Mouse (Mus musculus) C2C12 (cell line): ENCODE results near the gene Gm3183. TPM values are rescaled to one million over a fixed set of nuclear protein-coding genes. Genes with fewer than 3 reads are reported as not detected.
"Not testable (repeated sequence)": the region's sequence is repeated elsewhere in the genome, so short reads cannot be mapped to it uniquely, and the experiment has no call there.

Experiments used
- H3K27me3 ChIP-seq: one replicate; pipeline ENCODE4 v1.6.1; 2011; ENCODE audit not compliant: control insufficient read depth, insufficient read depth, insufficient read length
- H3K36me3 ChIP-seq: one replicate; pipeline ENCODE4 v1.6.1; 2011; ENCODE audit not compliant: control insufficient read depth, insufficient read depth
- H3K4me3 ChIP-seq: one replicate; pipeline ENCODE4 v1.5.1; 2011; ENCODE audit warnings: mild to moderate bottlenecking, control low read depth; ENCODE audit not compliant: poor library complexity, insufficient read depth, severe bottlenecking
- H3K79me2 ChIP-seq: one replicate; pipeline ENCODE4 v1.6.1; 2011; ENCODE audit not compliant: control insufficient read depth, insufficient read depth
- H3K79me3 ChIP-seq: one replicate; pipeline ENCODE4 v1.6.1; 2011; ENCODE audit warnings: low read depth, control low read depth
- H3ac ChIP-seq: one replicate; pipeline ENCODE3; 2011; ENCODE audit warnings: low read depth; ENCODE audit not compliant: control insufficient read depth, insufficient read length
- long read RNA-seq, 2 experiments: library from polyadenylated mRNA; unstranded; transcript quantifications; one replicate each; pipeline ENCODE4 v2.0.0; 2019 to 2020
- polyA plus RNA-seq: library from polyadenylated mRNA; unstranded; fragments of >200 nt; fragmentation: generic; extraction: Trizol; gene quantifications from one replicate; pipeline ENCODE4 v1.2.1, GENCODE M21; 2012; ENCODE audit warnings: missing spikeins

Gene Gm3183
- not detected for polyA plus RNA-seq
- long read RNA-seq, experiment 1 = 0 reads
- long read RNA-seq, experiment 2 = 0 reads

GRCm38 (mm10) chr5:94865136-94865535, at the start of gene Gm3183:
TSS of gene Gm3183 (plus strand) at chr5:94865436.
- not testable (repeated sequence) for H3K4me3 ChIP-seq, H3K79me3 ChIP-seq, H3K27me3 ChIP-seq, H3K36me3 ChIP-seq, H3K79me2 ChIP-seq, H3ac ChIP-seq

Other genes with a start within 250 kb of the Gm3183 start
- gene Gm3147, start 249.1 kb upstream of the Gm3183 start, polyA plus RNA-seq = 0.07 TPM
- 0.13 TPM for gene Gm6509, start 241.5 kb upstream of the Gm3183 start, polyA plus RNA-seq
- gene Gm6205, start 217.1 kb upstream of the Gm3183 start, polyA plus RNA-seq = not detected
- gene Gm6367, start 123.2 kb downstream of the Gm3183 start, polyA plus RNA-seq = not detected
- not detected for gene Gm7942, start 241.5 kb downstream of the Gm3183 start, polyA plus RNA-seq